Mouse (Mus musculus) lung, postnatal 4 days (tissue): Measurements from ENCODE around the gene Ncor2.
A peak's percentile ranks its signal among the peaks of the same experiment; 100 is the strongest.

Source experiments
- DNase-seq, 2 experiments: peaks; one replicate each; pipeline ENCODE4 v3.0.0; 2021

Gene Ncor2

DNA sequence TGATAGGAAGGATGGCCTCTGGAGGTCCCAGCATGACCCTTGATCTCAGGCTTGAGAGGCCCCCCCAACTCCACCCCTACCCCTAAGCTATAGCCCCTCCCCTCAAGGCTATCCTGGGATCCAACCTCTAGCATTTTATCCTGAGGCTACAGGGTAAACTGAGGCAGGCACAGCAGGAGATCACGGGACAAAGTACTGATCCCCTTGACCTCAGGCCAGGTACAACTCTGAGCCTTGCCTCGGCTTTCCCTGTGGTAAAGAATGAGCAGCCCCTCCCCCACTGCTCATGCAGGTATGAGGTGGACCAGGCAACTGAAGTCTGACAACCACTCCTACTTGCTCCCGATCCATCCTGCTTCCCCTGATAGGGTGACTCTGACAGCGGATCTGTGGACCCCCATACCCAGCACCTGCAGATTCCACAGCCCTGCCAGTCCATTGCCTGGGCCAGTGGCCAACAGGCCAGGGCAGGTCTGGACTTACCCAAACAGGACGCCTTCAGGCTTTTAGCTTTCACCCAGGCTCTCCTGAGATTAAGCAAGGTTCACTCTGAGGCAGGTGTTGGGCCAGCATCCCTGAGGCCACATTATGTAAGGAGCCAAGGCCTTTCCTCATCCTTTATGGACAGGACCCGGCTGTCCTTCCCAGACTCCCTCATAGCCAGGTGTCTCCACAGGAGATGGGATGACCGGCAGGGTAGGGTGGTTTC lies 11.2 kb upstream of the Ncor2 start:
- DNase-seq: no peak

DNA sequence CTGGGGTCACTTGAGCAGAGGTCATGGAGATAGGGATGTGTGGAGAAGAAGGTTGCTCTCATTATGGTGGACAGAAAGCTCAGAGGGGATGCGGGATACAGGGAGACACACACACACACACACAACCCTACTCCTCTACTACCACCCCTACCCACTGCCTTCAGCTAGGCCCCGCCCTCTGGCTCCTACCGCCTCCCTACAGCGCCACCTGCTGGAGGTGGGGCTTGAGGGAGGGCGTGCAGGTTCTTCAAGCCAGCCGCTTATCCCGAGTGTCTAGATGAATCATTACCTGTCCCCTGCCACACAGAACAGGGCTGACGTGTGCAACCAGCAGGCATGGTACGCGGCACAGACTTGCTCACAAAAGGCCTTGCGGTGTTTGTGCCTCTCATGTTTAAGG lies 10.6 kb upstream of the Ncor2 start:
- DNase-seq: peak; percentile 87 to 91

DNA sequence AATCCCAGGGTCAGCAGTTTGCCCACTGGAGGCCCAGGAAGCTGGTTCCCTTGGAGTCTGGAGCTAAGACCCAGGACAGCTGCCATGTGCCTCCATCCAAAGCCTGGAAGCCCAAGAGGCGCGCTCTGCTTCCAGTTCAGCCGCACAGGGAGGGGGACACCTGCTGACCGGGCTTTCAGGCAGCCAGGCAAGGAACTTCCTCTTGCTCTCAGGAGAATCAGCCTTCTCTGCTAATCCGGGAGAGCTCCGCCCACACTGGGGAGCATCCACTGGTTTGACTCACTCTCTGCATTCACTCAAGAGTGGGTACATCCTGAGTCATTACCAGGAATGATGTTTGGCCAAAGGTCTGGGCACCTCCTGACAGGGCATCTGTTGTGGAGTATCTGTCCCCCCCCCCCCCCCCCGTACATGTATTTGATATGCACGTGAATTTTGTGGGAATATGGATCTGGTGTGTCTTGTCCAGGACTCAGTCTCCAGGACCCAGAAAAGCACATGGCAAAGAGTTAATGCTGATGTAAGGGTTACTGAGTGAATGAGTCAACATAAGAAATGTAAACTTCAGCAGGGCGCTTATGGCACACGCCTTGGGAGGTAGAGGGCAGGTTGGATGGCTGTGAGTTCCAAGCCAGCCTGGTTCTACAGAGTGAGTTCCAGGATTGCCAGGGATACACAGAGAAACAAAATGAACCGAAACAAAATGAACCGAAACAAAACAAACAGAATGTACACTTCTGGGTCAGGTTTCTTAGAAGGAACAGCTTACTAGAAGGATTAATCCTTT lies 10.0 kb upstream of the Ncor2 start:
- DNase-seq: peak in 1 of 2 experiments; percentile 39

DNA sequence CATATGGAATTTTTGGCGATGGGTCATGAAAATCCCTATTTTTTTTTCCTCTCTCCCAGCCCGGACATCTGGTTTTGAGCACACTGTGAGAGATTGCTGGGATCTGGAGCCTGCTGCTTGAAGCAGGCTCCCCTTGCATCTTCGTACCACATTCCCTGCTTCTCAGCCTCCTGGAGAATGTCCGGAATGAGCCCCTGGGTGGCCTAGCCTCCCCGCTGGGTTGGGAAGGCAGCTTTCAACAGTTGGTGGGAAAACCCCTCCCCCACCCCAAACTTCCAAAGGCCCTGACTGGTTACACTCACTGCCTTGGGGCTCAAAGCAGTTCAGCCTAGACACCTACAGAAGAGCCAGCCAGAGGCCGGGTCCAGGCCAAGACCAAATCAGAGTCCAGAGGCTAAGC lies 5.8 kb upstream of the Ncor2 start:
- peak; percentile 49 to 76 for DNase-seq

DNA sequence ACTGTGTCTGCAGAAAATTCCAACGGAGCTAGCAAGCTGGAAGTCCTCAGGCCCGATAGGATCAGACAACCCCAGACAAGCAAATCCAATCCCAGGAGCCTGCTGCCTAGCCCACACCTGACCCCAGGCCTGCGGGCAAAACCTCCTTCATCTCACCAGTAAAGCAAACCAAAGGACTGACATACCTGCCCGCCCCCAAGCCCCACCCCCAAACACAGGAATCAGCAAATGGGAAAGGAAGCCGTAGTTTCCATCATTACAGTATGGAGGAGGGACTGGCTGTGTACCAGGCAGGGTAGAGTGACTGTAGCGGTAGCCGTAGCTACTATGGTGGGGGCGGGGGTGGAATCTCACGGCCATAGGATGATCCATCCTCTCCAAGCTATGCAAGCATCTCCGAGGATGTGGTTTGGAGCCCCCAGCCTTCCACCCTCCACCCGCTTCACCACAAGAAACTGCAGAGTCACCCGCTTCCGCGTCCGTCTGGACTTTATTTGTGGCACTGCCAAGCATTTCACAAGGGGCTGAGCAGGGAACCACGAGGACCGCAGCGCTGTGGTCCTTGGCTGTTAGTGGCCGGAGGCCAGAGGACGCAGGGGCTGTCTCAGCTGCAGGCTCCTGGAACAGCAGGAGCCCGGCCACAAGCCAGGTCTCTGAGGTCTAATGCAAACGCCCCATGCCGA lies 4.4 kb upstream of the Ncor2 start:
- DNase-seq: peak; percentile 72 to 83

DNA sequence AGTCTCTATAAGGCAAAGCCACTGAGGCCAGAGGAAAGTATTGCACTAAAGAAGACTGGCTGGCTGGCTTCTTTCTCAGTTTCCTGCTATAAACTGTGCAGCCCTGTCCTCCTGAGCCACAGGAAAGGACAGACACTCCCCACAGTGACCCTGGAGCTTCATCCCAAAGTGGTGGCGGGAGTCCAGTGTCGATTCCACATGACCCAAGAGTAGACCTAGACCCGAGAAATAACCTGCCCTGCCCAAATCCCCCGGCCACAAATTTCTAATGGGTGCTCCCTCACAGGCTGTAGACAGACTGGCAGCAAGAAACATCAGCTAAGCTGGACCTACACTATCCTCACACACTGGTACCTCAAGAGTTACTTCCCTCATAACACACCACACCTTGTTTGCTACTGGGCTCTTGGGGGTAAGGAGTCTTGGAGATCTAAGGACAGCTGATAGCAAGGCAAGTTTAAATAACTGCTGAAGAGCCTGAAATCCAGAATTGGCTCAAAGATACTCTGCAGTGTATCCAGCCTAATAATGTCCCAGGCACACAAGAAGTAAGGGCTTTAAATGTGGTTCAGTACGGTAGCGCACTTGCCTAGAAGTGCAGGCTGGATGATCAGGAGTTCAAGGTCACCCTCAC lies 1.7 kb upstream of the Ncor2 start:
- DNase-seq: no peak

DNA sequence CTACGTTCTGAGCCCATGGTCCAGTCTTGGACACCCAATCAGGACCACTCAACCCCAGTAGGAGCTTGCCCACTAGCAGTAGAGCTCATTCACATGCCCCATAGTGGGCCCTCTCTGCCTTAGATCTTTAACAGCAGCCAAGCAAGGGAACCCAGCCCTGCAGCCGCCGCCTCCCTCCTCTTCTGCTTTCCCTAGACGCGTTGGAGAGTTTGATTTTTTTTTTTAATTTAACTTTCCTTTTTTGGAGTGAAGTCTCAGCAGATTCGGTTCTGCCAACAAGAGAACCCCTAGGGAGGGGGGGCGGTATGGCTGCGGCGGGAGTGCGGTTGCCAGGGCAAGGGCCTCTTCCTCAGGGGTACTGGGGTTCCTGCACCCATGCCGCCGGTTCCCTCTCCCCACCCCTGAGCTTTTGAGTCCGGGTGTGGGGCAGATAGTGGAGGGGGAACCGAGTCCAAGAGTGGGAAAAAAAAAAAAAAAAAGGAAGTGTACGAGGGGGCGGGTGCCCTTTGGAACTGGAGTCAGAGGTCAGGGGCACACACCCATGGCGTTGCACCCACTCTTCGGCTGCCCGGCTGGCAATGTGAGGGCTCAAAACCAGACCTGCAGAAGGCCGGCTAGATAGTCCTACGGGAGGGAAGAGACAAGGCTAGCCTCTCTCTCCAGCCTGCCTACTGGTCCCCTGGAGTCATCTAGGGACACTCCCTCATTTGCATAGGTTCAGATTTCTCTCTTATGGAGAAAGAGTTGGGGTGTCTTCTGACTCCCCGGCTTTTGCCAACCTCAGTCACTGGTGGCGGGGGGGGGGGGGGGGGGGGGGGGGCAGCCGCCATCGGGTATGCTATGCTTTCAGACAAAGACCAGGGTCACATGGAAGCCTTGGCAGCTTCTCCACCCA lies 963 bp upstream of the Ncor2 start:
- DNase-seq: peak; percentile 68 to 78

DNA sequence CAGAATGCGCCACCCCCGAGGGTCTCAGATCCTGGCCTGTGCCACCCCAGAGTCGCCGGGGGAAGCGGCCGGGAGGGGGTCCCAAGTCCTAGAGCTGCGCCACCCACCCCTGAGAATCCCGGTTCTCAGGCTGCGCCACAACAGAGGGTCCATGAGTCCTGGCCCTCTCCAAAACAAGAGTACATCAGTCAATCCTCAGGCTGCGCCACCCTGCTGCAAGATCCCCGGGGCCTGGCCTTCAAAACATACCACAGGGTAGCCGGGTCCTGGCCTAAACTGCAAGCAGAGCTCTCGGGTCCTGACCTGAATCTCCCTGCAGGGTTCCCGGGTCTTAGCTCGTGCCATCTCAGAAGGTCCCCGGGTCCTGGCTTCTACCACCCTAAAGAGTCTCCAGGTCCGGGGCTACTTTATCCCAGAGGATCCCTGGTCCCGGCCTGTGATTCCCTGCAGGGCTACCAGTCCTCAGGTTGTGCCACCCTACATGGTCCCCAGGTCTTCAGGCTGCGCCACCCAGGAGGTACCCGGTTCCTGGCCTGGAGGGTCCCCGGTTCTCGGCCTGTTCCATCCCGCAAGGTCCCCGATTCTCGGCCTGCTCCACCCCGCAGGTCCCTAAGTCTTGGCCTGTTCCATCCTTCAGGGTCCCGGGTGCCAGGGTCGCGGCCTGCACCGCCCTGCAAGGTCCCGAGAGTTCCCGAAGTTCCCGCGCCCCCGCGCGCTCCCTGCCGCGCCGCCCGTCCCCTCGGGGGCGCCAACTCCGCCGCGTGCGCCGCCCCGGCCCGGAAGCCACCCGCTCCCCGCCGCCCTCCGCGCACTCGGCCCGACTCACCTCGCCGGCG lies 630 bp downstream of the Ncor2 start:
- DNase-seq: peak; percentile 69 to 84

DNA sequence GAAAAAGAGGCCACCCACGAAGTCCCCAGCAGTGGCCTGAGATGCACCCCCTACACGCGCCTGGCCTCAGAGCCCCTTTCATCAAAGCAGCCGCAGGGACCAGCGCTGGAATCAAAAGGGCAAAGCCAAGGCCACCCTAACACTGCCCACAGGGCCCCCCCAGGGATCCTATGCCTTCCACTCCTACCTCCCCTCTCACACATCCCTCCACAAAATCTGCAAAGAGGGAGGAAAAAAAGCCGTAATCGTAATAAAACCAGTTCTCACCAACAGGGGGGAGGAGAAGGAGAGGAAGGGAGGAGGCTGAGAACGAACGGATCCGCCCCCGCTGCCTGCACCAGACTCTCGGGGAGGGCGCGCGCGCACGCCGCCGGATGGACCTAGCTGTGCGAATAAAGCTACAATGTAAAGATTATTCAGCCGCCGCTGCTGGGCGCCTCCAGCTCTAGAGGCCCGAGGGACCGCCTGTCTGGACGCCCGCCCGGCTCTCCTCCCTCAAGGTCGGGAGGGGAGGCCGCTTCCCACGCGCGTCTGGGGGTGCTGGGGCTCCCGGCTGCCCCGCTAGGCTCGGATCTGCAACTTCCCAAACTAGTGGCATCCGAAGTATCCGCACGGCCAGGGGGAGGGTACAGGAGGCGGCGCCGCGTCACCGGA lies 1.4 kb downstream of the Ncor2 start:
- peak; percentile 86 to 89 for DNase-seq

DNA sequence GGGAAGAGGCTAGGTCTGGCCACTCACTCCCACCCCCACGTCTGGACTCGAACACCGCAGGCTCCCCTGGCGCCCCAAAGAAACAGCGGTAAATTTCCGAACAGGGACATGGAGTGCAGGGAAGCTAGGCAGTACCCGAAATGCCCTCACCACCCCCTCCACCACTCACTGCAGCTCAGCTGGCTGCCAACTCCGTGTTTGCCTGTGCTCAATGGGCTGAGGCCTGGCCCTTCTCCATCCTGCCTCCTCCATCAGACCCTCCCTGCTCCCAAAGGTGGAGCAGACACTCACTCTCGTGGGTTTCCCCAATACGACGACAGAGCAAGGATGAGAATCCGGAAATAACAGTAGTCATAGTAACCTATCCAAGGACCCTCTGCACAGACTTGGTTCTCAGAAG lies 2.2 kb downstream of the Ncor2 start:
- peak; percentile 57 to 79 for DNase-seq

DNA sequence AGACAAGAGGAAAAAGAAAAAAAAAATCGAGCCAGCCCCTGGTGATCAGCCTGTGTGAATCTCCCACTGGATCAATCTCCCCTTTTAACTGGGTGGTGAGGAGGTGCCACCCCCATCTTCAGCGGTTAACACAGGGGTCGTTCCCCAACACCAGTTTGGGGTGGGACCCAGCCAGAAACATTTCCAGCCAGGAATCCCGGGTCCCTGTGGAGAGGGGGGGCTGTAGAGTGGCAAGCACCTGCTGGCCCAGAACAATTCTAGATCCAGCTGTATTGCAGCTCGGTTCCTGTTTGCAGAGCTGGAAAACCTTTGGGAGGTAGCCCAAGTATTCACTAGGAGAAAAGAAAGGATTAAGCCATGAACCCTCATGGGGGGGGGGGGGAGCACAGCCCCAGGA lies 2.7 kb downstream of the Ncor2 start:
- DNase-seq: no peak

DNA sequence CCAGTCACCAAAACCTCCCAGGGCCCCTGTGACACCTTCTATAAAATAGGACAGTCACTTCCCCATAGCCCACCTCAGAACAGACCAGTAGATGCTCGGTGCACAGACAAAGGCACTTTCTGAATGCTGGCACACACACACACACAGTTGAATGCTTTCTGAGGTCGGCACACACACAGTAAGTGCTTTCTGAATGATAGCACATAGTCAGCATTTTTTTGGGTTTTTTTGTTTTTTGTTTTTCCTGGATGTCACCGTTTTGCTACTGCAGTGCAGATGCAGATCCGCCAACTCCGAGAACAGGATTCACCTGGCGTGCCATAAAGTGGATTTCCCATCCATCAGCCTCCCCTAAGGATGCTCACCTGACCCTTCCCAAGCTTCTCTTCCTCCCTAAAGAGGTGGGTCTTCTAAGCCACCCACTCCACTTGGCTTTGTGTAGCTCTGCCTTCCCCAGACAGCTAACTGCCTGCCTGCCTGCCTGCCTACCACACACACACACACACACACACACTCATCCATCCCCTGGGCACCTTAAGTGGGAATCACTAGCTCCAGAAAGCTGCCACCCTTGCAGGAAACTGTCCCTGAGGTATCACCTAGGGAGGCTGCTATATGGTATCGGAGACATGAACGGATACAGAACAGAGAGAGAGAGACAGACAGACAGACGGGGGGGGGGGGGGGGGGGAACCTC lies 3.2 kb downstream of the Ncor2 start:
- DNase-seq: no peak

DNA sequence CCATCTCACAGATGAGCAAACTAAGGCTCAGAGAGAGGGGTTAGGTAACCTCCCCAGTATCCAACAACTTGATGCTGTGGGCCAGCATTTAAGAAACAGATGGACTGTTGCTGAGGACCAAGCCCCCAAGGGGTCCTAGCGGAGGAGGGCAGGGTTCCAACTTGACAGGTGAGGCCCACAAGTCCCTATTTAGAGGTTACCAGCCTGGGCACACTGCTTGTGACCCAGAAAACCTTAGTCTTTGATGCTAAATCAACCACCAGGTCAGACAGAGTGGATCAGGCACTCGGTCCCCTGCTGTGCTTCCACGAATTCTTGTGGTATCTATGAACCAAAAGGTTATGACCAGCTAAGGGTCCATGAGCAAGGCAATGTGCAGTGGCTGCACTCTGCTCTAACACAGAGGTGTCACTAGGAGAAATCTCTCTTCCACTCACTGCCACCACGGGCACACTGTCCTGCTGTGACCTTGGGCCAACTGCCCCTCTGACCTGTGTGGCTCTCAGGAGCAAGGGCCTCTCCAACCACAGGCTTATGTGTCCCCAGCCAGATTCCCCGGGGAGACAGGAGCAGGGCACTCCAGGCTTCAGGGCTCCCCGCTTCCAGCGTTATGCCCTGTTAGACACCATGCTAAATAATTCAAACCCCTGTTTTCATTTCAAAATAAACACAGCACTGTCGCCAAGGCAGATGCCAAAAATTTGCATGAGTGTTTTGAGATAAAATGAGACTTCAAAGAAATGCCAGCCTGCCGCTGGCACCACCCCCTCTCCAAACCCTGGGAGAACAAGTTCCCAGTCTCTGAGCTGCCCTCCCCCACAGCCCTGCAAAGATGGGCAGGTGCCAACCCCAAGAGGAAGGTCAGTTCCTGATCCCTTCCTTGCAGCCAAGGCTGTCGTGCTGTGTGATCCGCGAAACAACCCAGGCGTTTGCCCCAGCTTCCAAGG lies 4.0 kb downstream of the Ncor2 start:
- peak; percentile 85 to 91 for DNase-seq

DNA sequence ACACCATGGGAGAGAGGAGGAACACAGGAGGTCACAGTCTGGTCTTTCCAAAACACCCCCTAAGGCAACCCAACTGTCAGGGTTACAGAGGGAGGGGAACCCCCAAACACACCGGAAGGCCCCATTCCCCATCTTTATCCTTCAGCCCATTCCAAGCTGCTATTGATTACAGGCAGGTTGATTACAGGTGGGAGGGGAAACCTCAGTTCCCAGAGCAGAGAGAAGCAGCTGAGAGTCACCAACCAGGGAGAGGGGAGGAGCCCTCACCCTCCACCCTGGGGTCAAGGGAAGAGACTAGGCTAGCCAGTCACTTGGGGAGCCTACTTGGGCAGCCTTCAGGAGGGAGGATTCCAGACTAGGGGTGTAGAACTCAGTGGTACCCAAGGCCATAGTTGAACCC lies 5.2 kb downstream of the Ncor2 start:
- no peak for DNase-seq

DNA sequence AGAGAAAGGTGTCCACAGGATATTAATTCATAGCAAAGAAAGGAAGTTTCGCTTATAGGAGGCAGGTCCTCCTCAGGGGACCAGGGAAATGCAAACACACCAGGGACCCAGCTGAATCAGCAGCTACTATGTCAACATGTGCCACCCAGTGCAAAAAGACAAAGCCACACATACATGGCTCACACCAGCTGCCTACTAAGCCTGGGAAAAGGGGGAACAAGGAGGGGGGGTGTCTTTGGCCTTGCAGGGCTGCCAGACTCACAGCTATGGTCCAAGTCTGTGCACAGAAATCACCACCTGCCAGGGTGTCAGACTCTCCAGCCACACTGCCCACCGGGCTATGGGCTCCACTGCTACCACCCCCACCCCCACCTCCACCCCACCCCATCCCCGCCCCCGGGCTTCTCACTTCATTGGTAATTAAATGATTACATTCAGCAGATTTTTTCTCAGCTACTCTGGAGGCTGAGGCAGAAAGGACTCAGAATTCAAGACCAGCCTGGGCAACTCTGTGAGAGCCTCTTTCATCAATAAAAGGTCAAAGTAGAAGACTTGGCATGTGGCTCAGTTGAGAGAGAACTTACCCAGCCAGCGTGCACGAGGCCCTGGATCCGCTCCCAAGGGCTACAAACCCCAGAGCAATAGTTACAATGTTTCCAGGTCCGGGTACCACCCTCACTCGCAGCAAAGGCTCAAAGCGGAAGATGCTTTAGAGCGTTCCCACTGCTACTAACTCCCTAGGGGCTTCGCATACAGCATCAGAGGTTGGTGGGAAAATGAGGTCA lies 6.0 kb downstream of the Ncor2 start:
- no peak for DNase-seq

DNA sequence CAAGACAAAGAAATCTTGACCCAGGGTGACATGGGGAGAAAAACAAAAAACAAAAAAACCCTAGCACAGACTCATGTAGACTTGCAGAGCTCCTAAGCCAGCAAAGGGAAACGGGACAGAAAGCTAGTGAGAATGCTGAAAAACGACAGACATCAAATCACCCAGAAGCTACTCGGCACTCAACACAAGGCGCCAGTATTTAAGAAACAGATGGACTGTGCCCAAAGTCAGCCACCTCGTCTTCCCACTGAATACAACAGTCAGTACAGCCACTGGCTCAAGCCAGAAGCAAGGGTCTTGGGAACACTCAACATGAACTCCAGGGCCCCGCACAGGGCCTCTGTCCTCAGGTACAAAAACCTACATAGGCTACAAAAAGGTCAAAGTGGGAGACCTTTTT lies 7.8 kb downstream of the Ncor2 start:
- DNase-seq: peak in 1 of 2 experiments; percentile 27

DNA sequence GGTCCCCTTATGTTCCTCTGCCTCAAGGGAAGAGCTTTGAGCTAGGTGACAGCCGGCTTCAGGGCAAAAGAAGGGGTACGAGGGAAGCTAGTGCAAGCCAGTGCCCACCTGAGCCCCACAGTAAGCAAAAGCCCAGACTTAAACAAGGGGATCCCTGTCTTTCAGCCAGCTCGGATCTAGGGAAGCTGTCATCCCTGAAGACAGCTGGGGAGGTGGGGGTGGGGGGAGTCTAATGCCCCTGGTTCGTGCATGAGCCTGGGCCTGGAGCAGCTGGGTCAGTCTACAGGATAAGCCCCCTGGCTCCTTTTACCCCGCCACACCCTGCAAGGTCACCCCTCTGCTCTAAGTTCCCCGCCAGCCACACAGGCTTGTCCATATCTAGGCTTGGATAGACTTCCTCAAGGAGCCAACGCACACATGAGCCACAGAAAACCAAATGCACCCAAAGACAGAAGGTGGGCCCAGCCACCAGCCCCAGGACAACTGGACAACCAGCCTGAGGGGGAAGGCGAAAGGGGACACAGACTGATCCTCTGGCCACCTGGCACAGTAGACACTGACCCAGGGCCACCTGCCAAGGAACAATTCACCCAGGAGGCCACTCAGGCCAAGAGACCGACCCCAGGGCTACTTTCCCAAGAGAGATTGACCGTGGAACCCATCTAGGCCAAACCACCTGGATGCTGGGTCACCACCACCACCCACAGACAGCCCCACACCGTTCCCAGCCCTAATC lies 8.7 kb downstream of the Ncor2 start:
- DNase-seq: peak in 1 of 2 experiments; percentile 22
